In genomic region chr8:125795341-125795740, GRCm38 (mm10) we compare ENCODE assay signal across 31 mouse cellular contexts.
DNase-seq lines count a peak whose midpoint lies in the region; ATAC-seq and TF ChIP-seq lines count a peak whose summit lies in the region.
"Had no signal": no experiment of that assay in that cellular context is flagged by ENCODE, and none has a peak within 500 bp of the region (broad histone marks: within the 10 kb centered on the region; RNA-seq: fewer than 3 reads in every experiment).

No protein-coding gene starts in this region.

- H3K4me2 ChIP-seq in kidney, embryonic 15.5 days = no peak overlapping the region
- no peak overlapping the region for H3K4me2 ChIP-seq in lung, embryonic 14.5 days
- no peak overlapping the region for H3K4me2 ChIP-seq in forebrain, embryonic 13.5 days
- H3K4me2 ChIP-seq: embryonic facial prominence, embryonic 13.5 days; heart, embryonic 15.5 days; hindbrain, embryonic 15.5 days; limb, embryonic 12.5 days; liver, embryonic 15.5 days; midbrain, embryonic 15.5 days; neural tube, embryonic 15.5 days; stomach, embryonic 15.5 days had no signal

- H3K9ac ChIP-seq in kidney, embryonic 15.5 days = no peak overlapping the region
- no peak overlapping the region for H3K9ac ChIP-seq in lung, embryonic 14.5 days
- H3K9ac ChIP-seq in forebrain, embryonic 13.5 days = no peak overlapping the region
- H3K9ac ChIP-seq: embryonic facial prominence, embryonic 13.5 days; heart, embryonic 15.5 days; hindbrain, embryonic 15.5 days; limb, embryonic 12.5 days; liver, embryonic 15.5 days; midbrain, embryonic 15.5 days; neural tube, embryonic 15.5 days; stomach, embryonic 15.5 days had no signal

- 37% methylated on average over 2 of the region's 2 CpGs for WGBS in kidney, embryonic 15.5 days
- WGBS in lung, embryonic 14.5 days = 32% methylated on average over 2 of the region's 2 CpGs
- 92% methylated on average over 2 of the region's 2 CpGs for WGBS in forebrain, embryonic 13.5 days

- no peak for TF ChIP-seq CTCF in lung, embryonic 14.5 days (IDR thresholded peaks at IDR 0.05; ENCODE audit: low read depth)

- H3K9me3 ChIP-seq in kidney, embryonic 15.5 days (replicated peaks) = no peaks in the 10 kb centered on the region
- no peaks in the 10 kb centered on the region for H3K9me3 ChIP-seq in lung, embryonic 14.5 days (ENCODE audit: low read depth, low read length)
- no peaks in the 10 kb centered on the region for H3K9me3 ChIP-seq in forebrain, embryonic 13.5 days (replicated peaks)
- H3K9me3 ChIP-seq: embryonic facial prominence, embryonic 13.5 days; heart, embryonic 15.5 days; hindbrain, embryonic 10.5 days; hindbrain, embryonic 15.5 days; limb, embryonic 12.5 days; liver, embryonic 15.5 days; midbrain, embryonic 10.5 days; midbrain, embryonic 15.5 days; neural tube, embryonic 15.5 days; stomach, embryonic 15.5 days had no signal

- peaks cover 13% of the 10 kb centered on the region for H3K4me1 ChIP-seq in kidney, embryonic 15.5 days
- no peaks in the 10 kb centered on the region; the same call in 1 of the 2 replicates for H3K4me1 ChIP-seq in lung, embryonic 14.5 days (ENCODE audit: insufficient read depth)
- H3K4me1 ChIP-seq in forebrain, embryonic 13.5 days = no peaks in the 10 kb centered on the region
- H3K4me1 ChIP-seq: embryonic facial prominence, embryonic 13.5 days; heart, embryonic 15.5 days; hindbrain, embryonic 15.5 days; midbrain, embryonic 10.5 days; midbrain, embryonic 15.5 days; neural tube, embryonic 15.5 days; stomach, embryonic 15.5 days had no signal

- H3K36me3 ChIP-seq in kidney, embryonic 15.5 days = no peaks in the 10 kb centered on the region
- H3K36me3 ChIP-seq in lung, embryonic 14.5 days (ENCODE audit: insufficient read depth) = no peaks in the 10 kb centered on the region
- no peaks in the 10 kb centered on the region for H3K36me3 ChIP-seq in forebrain, embryonic 13.5 days (ENCODE audit: poor library complexity, severe bottlenecking)
- H3K36me3 ChIP-seq: embryonic facial prominence, embryonic 13.5 days; heart, embryonic 15.5 days; hindbrain, embryonic 10.5 days; hindbrain, embryonic 15.5 days; limb, embryonic 12.5 days; liver, embryonic 15.5 days; midbrain, embryonic 10.5 days; midbrain, embryonic 15.5 days; neural tube, embryonic 15.5 days; stomach, embryonic 15.5 days had no signal

- no peak overlapping the region for H3K4me3 ChIP-seq in kidney, embryonic 15.5 days (replicated peaks)
- no peak overlapping the region for H3K4me3 ChIP-seq in lung, embryonic 14.5 days (ENCODE audit: low read depth, low read length)
- no peak overlapping the region for H3K4me3 ChIP-seq in forebrain, embryonic 13.5 days
- H3K4me3 ChIP-seq: embryonic facial prominence, embryonic 13.5 days; erythroblast, embryonic 14.5 days; heart, embryonic 15.5 days; hindbrain, embryonic 10.5 days; hindbrain, embryonic 15.5 days; layer of hippocampus, adult 2 months; left cerebral cortex, adult 2 months; limb, embryonic 12.5 days; liver, embryonic 15.5 days; midbrain, embryonic 10.5 days; midbrain, embryonic 15.5 days; neural tube, embryonic 15.5 days; stomach, embryonic 15.5 days had no signal

- ATAC-seq in kidney, embryonic 15.5 days (replicated peaks; ENCODE audit: low FRiP score) = peak; percentile 76
- ATAC-seq in lung, embryonic 14.5 days (ENCODE audit: insufficient read depth) = peak; percentile 92
- no peak for ATAC-seq in forebrain, embryonic 13.5 days
- ATAC-seq: inflammation-experienced regulatory T-cells, adult 6 months; midbrain, embryonic 15.5 days had no signal

- no peak for DNase-seq in kidney, postnatal 25 days
- peak; percentile 87 for DNase-seq in lung, embryonic 14.5 days
- no peak for DNase-seq in lung, adult 18-20 months
- DNase-seq in lung, postnatal 14 days = peak; percentile 19
- DNase-seq in spleen, postnatal 14 days (ENCODE audit: low spot score in 2 of 2) = no peak
- DNase-seq: adrenal gland, adult 2 months; adrenal gland, postnatal 36 days; B cell, adult 2 months; cerebellum, adult 18-20 months; cerebellum, postnatal 10 days; gastrocnemius, postnatal 10 days; kidney, adult 9 months; retina, postnatal 1 day; right cerebral cortex, postnatal 14 days; thymus, postnatal 14 days had no signal

- H3K27me3 ChIP-seq in kidney, embryonic 15.5 days = no peaks in the 10 kb centered on the region
- no peaks in the 10 kb centered on the region for H3K27me3 ChIP-seq in lung, embryonic 14.5 days (ENCODE audit: insufficient read depth, low read length)
- H3K27me3 ChIP-seq in forebrain, embryonic 13.5 days = no peaks in the 10 kb centered on the region
- H3K27me3 ChIP-seq: embryonic facial prominence, embryonic 13.5 days; heart, embryonic 15.5 days; hindbrain, embryonic 15.5 days; limb, embryonic 12.5 days; liver, embryonic 15.5 days; midbrain, embryonic 15.5 days; neural tube, embryonic 15.5 days; stomach, embryonic 15.5 days had no signal

- peak overlapping the region; percentile 54 for H3K27ac ChIP-seq in kidney, embryonic 15.5 days
- H3K27ac ChIP-seq in lung, embryonic 14.5 days (ENCODE audit: low read depth) = peak overlapping the region; percentile 44; the same call in 1 of the 2 replicates
- H3K27ac ChIP-seq in forebrain, embryonic 13.5 days = no peak overlapping the region
- H3K27ac ChIP-seq: embryonic facial prominence, embryonic 13.5 days; heart, embryonic 15.5 days; hindbrain, embryonic 10.5 days; hindbrain, embryonic 15.5 days; layer of hippocampus, adult 2 months; left cerebral cortex, adult 2 months; limb, embryonic 12.5 days; liver, embryonic 15.5 days; midbrain, embryonic 10.5 days; midbrain, embryonic 15.5 days; neural tube, embryonic 15.5 days; stomach, embryonic 15.5 days had no signal

Comparison
In these comparisons a context has a peak if more than half of its experiments do, and no peak if none do; other contexts are left out.
1. DNase-seq: peak in lung, embryonic 14.5 days (single experiment) and lung, postnatal 14 days (single experiment); none in kidney, postnatal 25 days (0 of 2), lung, adult 18-20 months (0 of 2) and spleen, postnatal 14 days (0 of 2).